Mouse (Mus musculus): ENCODE measurements around the gene Mars2. TPM values are rescaled to one million over a fixed set of nuclear protein-coding genes. Genes with fewer than 3 reads are reported as not detected.

Mars2 gene
- 2.1 and 2.4 TPM in 2 replicates for polyA plus RNA-seq (2015; fragmentation: Nextera tagmentation; extraction: Ambion mirVana)

GRCm38 (mm10) chr1:55236890-55237642 lies at the start of gene Mars2:
Mars2 (plus strand) TSS chr1:55237177.

DNA sequence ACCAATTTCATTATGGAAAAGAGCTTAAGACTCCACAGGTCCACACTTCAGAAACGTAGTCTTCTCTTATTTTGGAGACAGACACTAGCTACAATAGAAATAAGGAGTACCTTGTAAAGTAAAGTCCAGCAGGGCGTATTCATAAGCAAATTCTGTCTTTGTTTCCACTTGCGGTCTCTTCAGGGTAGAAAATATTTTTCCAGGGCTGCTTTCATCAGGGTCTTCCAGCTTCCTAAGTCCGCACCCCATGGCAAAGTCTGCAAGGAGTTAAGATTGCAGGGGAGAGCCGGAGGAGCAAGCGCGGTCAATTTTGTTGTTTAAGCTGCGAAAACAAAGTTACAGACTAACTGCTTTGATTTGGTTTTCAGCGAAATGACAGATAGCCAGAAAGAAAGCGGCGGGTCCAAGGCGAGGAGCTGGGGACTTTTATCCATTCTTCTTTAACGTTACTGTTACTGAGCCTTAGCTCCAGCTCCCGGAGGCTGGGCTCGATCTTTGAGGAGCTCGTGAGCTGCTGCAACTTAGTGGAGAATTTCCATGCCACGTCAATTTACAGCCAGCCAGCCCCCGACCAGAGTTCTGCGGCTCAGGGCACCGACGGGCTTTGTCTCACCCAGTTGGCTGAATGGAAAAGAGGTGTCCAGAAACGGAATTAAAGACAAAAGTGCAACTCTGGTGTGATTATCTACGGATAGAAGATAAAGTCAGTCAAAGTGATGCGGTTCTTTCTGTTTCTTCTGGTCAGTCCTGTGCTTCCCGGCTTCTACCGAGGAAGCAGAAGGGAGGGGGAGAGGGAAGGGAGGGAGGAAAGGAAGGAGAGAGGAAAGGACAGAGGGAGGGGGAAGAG lies 10.7 kb upstream of the Mars2 start, which contains the start of gene Rftn2:
Gene Rftn2 (minus strand): TSS at position 772 of the 847 bp plus-strand sequence.

Other genes starting within 250 kb of the Mars2 start
- gene Sf3b1, start 209.7 kb upstream of the Mars2 start, polyA plus RNA-seq (2015; fragmentation: Nextera tagmentation; extraction: Ambion mirVana): 199 and 212 TPM in 2 replicates
- 26.5 and 28.8 TPM in 2 replicates for gene Coq10b, start 184.4 kb upstream of the Mars2 start, polyA plus RNA-seq (2015; fragmentation: Nextera tagmentation; extraction: Ambion mirVana)
- 274 and 307 TPM in 2 replicates for gene Hspe1, start 149.0 kb upstream of the Mars2 start, polyA plus RNA-seq (2015; fragmentation: Nextera tagmentation; extraction: Ambion mirVana)
- 241 and 244 TPM in 2 replicates for gene Hspd1, start 148.9 kb upstream of the Mars2 start, polyA plus RNA-seq (2015; fragmentation: Nextera tagmentation; extraction: Ambion mirVana)
- 133 and 137 TPM in 2 replicates for gene Mob4, start 105.9 kb upstream of the Mars2 start, polyA plus RNA-seq (2015; fragmentation: Nextera tagmentation; extraction: Ambion mirVana)
- gene Rftn2, start 10.4 kb upstream of the Mars2 start, polyA plus RNA-seq (2015; fragmentation: Nextera tagmentation; extraction: Ambion mirVana): 13.0 and 13.5 TPM in 2 replicates
- not detected in 2 replicates for gene Boll, start 126.3 kb downstream of the Mars2 start, polyA plus RNA-seq (2015; fragmentation: Nextera tagmentation; extraction: Ambion mirVana)
- 4.1 and 4.5 TPM in 2 replicates for gene Plcl1, start 168.7 kb downstream of the Mars2 start, polyA plus RNA-seq (2015; fragmentation: Nextera tagmentation; extraction: Ambion mirVana)

Data from neural tube, postnatal 0 days (tissue).